Mouse (Mus musculus) c-Kit-positive CD71-negative TER-119-negative erythroid progenitor cells, embryonic 14.5 days (primary cell): ENCODE measurements around the gene Hk3.

ENCODE experiments used
- DNase-seq: peaks from one replicate; pipeline ENCODE4 v3.0.0-alpha.2; 2013; ENCODE audit warnings: low read depth

The Hk3 gene

DNA sequence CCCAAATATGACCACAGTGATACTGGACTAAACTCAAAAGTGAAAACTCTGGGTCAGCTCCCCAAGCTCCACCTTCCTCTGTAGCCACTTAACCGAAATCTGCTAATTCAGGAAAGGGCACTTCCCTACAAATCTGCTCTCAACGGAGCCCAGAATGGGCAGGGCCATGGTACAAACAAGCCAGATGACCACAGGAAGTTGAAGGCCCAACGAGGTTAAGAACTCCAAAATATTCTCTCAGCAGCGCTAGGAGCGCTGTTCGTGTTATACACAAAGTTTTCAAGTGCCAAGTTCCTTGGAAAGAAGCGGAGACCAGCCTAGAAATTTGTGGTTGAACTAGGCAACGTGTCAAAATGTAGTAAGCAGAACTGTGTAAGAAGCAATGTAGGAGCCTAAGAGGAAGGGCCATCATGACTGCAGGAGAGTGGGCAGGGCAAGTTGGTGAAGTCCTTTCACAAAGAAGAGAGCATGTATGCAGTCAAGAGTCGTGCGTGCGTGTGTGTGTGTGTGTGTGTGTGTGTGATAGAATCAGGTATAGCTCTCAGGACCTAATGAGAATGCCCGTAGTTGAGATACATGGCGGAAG, at the start of gene Hk3:
Gene Hk3, minus strand, starts transcription at position 192 of the 586 bp plus-strand sequence.
- DNase-seq: no peak

DNA sequence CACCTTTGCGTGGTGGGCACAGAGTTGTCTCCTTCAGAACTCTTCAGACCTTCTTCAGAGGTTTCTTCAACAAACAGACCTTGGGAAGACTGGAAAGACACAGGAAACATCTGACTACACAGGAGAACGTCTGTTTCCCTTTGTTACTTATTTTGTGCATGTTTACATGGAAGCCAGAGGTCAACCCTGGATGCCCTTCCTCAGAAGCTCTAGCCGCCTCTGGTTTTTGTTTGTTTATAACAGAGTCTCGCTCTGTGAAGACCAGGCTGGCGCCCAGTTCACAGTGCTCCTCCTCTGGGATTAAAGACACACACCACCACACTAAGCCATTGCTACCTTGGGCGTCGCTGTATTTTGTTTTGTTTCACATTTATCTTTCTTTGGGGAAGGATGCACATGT, 48.5 kb upstream of the Hk3 start:
- DNase-seq: no peak

DNA sequence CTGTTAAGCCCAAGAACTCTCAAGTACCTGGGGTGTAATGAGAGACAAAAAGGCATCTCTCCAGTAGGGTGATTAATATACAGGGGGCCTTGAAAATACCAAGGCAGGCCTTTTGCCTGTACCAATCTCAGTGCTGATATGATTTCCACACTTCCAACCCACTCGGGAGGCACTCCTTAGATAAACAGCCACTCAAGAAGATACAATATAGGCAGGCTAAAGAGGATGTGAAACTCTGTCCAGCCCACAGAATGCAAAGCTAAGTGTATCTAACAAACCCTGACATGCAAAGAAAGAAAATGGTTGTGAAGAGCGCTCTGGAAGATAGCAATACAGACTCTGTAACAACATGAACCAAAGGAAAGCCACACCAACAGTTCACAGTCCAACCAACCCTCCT, 42.1 kb upstream of the Hk3 start:
- no peak for DNase-seq

DNA sequence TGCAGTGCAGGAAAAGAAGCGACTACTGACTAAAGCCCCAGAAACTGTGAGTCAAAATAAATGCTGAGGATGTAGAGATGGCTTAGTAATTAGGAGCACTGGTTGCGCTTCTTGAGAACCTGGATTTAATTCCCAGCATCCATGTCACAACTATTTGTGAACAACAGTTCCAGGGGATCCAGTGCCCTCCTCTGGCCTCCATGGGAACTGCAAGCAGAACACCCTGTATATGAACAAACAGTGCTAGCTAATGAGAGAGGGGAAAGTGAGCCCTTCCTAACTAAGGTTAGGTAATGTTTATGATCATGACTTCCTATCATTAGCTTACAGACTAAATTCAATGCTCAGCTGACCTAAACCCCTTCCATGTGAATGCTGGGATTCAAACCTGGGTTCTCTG, 36.9 kb upstream of the Hk3 start:
- no peak for DNase-seq

DNA sequence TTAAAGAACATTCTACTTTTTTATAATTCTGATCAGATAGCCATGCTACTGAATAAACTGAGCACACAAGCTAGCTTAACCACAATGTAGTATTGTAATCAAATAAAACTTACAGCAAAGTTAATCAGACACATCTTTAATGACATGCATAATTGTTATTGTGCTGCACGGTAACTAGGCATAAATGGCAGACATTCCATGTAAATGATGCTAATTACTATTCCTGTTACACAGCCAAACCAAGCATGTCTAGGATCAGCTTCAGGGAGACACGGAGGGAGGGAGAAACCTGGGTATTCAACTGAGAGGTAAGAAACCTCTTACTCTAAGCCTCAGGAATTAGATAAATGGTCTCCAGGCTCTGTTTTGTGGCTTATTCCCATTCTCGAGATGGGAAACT, 26.5 kb upstream of the Hk3 start:
- no peak for DNase-seq

DNA sequence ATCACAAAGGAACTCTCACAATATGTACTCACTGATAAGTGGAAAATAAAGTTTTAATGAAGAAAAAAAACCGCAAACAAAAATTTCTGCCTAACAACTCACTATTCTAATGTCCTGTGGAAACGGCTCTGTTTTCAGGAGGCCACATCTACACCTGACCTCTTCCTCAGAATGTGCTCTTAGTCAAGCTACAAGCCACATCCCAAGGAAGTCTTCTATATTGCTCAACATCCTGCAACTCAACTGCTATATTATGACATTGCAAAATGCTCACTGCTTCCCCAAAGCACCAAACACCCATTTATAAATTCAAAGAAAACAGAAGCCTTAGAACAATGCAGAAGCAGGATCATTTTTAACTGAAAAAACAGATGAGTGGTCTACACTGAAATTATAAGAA, 18.8 kb upstream of the Hk3 start:
- DNase-seq: no peak

DNA sequence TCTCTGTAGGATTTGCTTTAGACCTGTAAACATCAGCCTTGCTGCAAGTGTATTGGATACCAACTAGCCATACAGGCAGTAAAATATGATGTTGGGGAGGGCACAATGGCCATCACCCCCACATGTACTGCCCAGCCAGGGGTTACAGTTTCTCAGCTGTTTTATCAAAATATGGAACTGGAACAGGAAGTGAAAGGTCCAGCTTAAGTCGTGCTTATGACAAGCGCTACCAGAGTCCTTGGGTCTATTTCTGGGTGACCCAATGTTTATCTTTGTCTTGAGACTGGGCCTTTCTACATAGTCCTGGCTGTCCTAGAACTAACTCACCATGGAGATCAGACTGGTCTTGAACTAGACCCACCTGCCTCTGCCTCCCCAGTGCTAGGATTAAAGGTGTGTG, 3.0 kb upstream of the Hk3 start:
- no peak for DNase-seq

DNA sequence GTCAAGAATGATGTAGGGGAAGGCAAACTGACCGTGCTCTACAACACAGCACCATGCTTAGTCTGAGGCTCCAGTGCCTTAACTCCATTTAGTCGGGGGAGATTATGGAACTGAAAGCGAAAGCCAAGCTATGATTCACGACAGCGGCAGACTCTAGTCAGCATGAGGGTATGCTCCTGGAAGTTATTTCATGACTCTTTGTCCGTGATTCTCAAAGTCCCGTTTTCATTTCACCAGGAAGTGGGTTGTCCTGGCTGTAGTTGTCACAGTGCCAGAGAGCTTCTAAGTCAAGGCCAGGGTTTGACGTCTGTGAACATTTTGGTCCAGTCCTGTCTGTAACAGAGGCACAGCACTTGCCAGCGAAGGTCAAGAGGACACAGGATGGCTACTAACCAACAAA, 1.5 kb upstream of the Hk3 start:
- DNase-seq: no peak

DNA sequence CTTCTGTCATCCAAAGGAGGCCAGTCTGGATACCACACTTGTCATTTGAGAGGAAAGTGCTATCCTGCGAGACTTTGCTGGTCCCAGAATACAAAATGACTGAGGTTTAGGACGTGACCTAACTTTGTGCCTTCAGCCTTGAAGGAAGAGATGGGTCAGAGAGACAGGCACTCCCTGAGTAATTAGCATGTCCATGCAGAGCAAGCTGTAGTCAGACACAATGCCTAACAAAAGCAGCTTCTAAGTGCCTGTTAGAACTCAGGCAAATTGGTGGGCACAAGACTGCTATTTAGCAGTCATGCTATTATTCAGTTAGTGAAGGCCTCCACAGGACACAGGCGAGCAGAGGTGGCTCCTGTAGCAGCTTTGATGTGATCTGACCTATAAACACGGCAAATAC, 1.1 kb upstream of the Hk3 start:
- no peak for DNase-seq

DNA sequence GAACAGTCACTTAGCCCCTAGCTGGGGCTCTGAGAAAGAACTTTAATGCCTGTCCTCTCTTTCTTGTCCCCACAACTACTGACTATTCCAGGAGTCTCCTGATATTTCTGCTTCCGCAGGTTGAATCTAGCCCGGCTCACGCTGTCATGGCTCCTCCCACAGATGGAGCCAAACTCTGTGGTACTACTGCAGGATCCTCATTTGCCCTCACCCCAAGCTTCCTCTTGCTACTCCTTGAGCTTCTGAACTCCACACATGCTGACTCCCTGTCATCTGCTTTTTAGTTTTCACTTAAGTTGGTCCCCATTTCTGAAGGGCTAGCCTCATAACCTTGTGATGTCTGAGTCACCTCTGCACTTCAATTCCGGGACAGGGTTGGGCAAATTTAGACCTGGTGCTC, 1.1 kb downstream of the Hk3 start:
- no peak for DNase-seq

DNA sequence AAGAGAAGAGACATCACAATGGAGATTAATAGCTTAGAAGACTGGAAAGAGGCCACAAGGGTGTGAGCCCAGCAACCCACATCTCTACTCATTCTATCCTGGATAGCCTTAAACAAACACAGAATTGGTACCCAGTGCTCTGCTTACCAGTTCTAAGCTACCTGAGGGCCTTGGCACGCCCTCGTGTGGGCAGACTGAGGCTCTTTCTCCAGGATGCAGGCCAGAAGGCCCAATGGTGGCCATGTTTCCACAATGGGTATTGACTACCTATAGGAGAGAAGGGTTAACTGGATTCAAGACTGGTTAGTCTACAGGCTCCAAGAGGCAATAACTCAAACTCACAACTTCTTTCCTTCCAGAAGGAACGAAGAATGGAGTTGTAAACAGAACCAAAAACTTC, 2.0 kb downstream of the Hk3 start:
- no peak for DNase-seq

DNA sequence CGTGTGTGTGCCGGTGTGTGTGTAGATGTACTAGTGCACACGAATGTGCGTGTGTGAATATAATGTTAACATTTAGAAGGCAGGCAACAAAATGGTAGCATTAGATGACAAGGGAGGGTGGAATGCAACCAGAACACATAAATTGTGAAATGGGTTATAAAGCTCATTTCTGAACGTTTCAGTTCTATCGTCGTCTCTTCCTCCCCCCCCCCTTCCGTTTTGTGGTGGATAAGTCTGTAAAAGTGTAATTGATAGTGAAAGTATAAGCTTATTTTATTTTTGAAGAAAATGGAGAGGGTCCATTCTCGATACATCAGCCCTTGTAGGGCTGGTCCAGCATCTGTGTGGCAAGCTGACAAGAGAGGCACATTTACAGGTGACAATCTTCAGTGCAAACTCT, 2.5 kb downstream of the Hk3 start:
- no peak for DNase-seq

DNA sequence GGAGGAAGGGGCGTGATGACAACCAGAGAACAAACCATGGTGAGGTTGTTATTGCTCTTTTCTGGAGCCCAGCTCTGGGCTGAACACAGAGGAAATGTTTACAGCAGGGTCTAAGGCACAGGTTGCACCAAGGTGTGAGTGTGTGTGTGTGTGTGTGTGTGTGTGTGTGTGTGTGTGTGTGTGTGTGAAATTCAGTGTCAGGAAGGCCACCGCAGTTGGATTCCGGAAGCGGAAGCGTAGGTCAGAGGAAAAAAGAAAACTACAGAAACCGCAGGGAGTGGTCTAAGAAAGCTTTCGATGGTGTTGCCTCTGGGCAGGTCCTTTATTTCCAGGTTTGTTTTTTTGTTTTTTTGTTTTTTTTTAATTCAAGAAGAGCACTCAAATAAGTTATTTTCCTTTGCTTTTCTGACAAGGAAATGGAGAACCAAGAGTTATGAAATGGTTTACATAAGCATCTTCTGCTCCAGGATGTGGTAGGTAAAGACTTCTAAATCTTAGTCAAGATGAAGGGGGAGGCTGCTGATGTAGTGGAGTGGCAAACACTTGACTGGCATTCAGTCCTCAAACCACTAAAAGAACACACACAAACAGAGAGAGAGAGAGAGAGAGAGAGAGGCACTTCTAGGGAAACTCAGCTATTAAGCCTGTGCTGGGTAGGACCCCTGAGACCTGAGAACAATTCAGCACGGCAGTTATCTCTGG, 3.1 kb downstream of the Hk3 start:
- no peak for DNase-seq

DNA sequence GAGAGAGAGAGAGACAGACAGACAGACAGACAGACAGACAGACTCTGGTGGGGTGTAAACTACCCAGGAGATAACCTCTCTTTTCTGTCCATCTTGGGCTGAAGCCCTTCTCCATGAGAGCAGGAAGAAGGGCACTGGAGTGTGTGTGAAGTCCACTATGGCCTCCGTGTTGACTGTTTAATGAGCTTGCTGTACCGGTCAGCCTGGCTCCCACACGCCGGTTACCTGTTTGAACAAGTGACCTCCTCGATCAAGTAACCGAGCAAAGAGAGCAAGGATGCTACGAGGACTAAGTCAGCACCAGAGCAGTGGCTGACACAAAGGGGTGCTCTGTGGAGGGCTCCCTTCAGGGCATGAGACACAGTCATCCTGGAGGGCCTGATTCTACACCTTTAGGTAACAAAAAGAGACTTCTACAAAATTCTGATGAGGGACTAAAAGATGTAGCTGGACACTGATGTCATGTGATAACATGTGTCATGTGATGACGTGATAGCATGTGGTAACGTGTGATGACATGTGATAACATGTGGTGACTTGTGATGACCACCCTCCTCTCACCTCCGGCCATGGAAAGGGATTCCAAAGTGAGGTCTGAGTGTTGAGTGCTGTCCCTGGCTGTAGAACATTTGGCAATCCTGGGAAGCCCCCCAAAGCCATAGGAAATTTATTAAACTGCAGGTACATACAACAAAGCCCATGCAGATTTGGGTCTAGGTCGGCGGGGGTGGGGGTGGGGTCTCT, 3.9 kb downstream of the Hk3 start:
- DNase-seq: no peak

DNA sequence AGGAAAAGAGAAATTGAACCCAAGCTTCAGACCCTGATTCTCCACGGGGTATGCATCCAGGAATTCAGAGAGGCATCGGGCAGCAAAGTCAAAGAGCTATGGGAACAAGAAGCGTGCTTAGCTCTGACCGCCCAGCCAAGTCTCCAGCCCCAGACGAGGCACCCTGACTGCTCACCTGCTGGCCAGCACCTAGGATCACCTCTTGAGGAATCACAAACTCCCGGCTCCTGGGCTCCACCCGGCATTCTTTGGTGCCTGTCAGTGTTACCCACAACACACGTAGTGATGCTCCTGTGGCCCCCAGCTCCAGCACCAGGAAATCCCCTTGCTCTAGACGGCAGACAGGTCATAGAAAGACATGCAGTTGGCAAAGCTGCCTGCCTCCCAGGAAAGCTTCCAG, 6.7 kb downstream of the Hk3 start:
- no peak for DNase-seq

DNA sequence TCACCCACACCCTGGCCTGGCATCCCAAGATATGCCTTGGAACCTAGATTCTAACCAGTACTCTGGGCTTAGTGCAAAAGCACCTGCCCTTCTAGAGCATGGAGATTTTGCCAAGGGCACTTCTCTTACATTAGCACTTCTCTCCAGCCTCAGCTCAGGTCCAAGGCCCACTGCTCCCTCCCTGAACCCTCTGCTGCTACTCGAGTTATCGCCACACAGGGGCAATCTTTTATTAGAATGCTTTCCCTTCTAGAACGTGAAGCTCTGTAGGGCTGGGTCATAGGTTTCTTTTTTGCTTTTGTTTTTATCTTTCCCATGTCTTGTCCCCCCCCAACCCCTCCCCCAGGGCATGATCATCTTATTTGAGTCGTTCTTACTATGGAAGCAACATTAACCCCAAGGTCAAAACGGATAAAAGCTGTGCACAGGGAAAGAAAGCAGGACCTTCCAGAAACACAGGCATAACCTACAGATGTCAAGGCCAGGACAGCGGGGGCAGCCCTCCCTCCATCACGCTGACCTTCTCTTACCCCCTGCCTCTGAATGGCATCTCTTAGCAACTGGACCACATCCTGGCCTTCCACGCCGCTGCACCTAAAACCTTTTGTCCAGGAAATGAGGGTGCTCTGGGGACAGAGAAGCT, 7.4 kb downstream of the Hk3 start:
- no peak for DNase-seq

DNA sequence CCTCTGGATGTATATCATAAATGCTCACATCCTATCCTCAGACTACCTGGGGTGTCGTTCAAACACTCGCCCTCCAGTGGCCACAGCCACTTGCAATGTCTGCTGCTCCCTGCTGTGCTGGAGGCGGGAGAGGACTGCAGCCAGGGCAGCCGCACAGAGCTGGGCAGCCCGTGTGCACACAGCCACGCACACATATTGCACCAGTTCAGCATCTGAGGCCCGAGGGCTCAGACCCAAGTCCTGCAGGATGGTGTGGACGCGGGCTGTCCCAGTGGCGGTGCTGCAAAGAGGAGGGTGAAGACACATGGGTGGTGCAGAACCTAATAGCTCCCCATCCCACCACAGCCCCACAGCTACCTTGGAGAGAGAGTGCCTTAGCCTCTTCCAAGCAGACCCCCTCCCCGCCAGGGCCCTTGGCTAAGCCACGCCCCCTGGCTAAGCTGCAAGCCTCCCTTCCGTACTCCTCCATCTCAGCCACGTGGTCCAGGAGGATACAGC, 9.2 kb downstream of the Hk3 start:
- no peak for DNase-seq

DNA sequence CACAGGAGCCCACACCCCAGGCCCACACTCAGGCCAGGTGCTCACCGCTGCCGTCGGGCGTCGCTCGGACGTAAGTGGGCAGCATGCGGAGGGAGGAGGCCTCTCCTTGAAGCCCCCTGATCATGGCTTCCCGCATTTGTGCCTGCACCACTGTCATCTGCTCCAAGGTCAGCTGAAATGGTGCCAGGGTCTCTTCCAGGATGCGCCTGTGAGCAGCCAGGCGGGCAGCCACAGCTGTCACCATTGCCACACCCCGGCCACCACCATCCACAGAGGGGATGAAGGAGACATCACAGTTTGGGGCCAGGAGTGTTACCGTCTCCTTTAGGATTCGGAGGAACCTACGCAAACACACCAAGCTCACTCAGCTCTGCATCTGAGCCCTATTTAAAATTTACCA, 10.1 kb downstream of the Hk3 start:
- no peak for DNase-seq

DNA sequence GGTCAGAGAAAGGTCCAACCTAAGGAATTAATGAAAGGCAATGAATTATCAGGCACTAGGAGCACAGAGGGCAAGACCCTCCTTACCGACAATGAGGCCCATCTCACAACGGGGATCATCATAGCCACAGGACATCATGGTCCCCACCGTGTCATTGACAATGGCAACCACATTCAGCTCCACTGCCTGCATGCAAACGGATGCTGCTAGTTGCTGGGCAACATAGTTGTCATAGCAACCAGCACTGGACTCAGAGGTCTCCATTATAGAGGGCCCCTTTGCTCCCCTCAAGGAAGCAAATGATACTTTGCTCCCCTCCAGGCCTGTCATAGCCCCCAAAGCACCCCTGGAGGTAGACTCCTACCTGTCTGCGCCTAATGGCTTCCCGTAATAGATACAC, 12.6 kb downstream of the Hk3 start:
- no peak for DNase-seq

DNA sequence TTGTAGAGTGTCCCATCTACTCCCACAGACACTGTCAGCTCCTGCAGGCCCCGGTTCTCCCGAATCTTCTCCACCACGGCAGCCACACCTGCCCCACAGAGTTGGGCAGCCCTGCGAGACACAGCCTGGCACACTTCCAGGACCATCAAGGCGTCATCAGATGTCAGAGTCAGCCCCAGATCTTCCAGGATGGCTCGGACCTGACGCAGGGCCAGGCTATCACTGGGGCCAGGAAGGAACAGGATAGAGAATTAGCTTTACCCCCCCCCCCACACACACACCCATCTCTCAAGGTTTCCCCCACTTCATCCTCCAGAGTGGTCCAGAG, 14.8 kb downstream of the Hk3 start:
- DNase-seq: no peak

DNA sequence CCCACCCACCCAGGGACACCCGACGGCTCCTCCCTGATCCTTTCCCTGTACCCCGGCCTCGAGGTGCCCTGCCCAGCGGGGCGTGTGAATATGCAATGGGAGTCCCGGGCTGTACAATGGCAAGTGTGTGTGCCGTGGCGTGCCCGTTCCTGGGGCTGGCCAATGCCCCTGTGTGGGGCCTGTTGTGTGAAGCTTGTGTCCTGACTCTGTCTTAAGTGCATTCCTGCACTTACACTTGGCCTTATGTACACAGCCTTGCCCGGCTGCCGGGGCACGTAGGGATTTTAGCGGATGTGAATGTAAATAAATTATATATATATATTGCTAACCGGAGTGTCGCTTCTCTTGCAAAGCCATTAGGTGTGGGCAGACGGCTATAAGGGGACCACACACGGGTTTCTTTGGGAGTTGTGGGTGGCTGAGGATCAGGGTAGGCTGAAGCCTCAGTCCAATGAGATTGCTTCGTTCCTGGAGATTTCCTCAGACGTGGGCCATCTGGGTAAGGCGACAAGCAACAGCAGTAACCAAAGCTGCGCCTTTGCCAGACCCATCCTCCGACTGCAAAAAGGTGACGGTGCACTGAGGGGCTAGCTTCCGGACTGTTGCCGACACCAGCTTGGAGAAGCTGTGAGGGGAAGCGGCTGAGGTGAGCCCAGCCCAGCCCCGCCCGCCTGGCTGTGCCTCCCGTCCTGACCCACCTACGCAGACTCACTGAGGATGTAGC, 15.3 kb downstream of the Hk3 start:
- DNase-seq: no peak

DNA sequence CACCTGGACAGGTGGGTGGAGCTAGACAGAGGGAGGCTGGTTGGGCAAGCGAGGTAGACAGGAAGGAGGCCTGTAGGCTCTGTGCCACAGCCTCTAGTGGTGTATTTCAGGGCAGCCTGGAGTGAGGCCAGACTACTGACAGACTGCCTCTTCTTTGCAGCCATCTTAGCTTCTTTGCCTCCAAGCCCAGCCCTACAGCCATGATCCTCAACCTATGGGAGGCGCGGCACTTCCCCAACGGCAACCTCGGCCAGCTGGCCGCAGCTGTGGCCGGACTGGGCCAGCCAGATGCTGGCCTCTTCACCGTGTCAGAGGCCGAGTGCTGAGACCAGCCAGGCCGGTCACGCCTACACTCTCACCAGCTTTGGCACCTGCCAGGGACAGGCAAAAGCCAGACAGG, 16.5 kb downstream of the Hk3 start:
- no peak for DNase-seq
